Mouse (Mus musculus) stomach, embryonic 14.5 days (tissue): ENCODE measurements at regions not wholly inside any gene's neighbourhood (a gene's known extent, or its start where the extent isn't known, plus 50 kb on each side); places are given as distances from the start of the nearest gene placed in this dataset.

ENCODE experiments used
- ATAC-seq: fragments of 200-750 bp; cut with Nextera tagmentation; 2 replicates; pipeline ENCODE4 v1.8.0; 2017; ENCODE audit warnings: low read depth, moderate TSS enrichment; ENCODE audit not compliant: insufficient number of reproducible peaks, insufficient read depth, low FRiP score
- H3K27ac ChIP-seq: fragments of 300-500 bp; sonication (generic); 2 replicates; pipeline ENCODE4 v1.5.1; 2014; ENCODE audit warnings: mild to moderate bottlenecking, low read length, moderate library complexity, mixed read lengths
- H3K27me3 ChIP-seq: fragments of 300-500 bp; sonication (generic); 2 replicates; pipeline ENCODE4 v1.6.1; 2014; ENCODE audit warnings: low read length, control low read depth, mixed read lengths; ENCODE audit not compliant: control insufficient read depth, insufficient read depth
- H3K36me3 ChIP-seq: fragments of 300-500 bp; sonication (generic); 2 replicates; pipeline ENCODE4 v1.6.1; 2014; ENCODE audit warnings: mild to moderate bottlenecking, control low read depth, low read length, moderate library complexity, mixed read lengths; ENCODE audit not compliant: control insufficient read depth, insufficient read depth
- H3K4me1 ChIP-seq: fragments of 300-500 bp; sonication (generic); 2 replicates; pipeline ENCODE4 v1.6.1; 2014; ENCODE audit warnings: low read length, control low read depth, mixed read lengths; ENCODE audit not compliant: control insufficient read depth, insufficient read depth
- H3K4me2 ChIP-seq: fragments of 300-500 bp; sonication (generic); replicated peaks from 2 replicates; pipeline ENCODE4 v1.6.1; 2014; ENCODE audit warnings: low read depth, low read length, control low read depth
- H3K4me3 ChIP-seq: fragments of 300-500 bp; sonication (generic); 2 replicates; pipeline ENCODE4 v1.5.1; 2014; ENCODE audit warnings: low read depth, low read length, control low read depth
- H3K9ac ChIP-seq: fragments of 300-500 bp; sonication (generic); replicated peaks from 2 replicates; pipeline ENCODE4 v1.6.1; 2014; ENCODE audit warnings: low read depth, mild to moderate bottlenecking, control low read depth, low read length, moderate library complexity, mixed read lengths
- H3K9me3 ChIP-seq: fragments of 300-500 bp; sonication (generic); 2 replicates; pipeline ENCODE4 v1.6.1; 2016; ENCODE audit warnings: low read depth, low read length, control low read depth; ENCODE audit not compliant: control insufficient read depth
- WGBS: fragments of 180-500 bp; shearing (Covaris S2); extraction: QIAGEN DNeasy Blood & Tissue Kit; methylation state at CpG from one replicate; pipeline ENCODE4 v1.1.7; 2014; 5-methylcytosine and 5-hydroxymethylcytosine counted together

DNA sequence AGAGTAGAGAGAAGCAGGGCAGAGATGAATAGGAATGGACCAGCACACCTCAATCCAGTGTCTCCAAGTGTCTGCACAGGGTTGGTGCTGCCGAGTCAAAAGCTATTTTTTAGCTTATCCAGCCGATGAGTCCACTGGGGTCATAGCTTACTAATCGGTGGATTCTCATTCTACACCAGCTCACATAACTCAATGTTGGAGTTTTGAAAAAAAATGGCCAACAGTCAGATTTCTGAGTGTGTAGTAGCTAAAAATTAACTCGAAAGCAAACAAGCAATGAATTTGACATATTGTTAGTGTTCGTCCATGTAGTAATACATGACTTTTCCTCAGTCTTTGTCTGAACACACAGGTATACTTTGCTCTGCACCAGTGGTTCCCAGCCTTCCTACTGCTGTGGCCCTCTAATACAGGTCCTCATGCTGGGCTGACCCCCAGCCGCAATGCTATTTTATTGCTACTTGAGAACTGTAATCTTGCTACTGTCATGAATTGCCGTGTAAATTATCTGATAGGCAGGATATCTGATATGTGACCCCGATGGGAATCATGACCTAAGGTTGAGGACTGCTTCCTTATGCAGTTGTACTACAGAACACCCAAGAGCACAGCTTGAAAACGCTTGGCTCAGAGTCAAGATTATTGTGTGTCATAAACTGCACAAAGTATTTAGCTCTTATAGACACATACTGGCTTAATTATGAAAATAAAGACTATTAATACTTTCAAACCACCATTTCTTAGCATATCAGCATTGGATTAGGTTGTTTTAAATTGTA is 621.1 kb upstream of the Sall1 start:
- Histone ChIP-seq H3K9me3 (no peaks in the 10 kb centered on the region), H3K9ac (no peak overlapping the region), H3K27me3 (no peaks in the 10 kb centered on the region), H3K4me3 (no peak overlapping the region), H3K4me2 (no peak overlapping the region), H3K27ac (no peak overlapping the region), H3K4me1 (no peaks in the 10 kb centered on the region), H3K36me3 (no peaks in the 10 kb centered on the region)
- no peak for ATAC-seq
- 67% methylated on average over 9 of the region's 9 CpGs for WGBS

DNA sequence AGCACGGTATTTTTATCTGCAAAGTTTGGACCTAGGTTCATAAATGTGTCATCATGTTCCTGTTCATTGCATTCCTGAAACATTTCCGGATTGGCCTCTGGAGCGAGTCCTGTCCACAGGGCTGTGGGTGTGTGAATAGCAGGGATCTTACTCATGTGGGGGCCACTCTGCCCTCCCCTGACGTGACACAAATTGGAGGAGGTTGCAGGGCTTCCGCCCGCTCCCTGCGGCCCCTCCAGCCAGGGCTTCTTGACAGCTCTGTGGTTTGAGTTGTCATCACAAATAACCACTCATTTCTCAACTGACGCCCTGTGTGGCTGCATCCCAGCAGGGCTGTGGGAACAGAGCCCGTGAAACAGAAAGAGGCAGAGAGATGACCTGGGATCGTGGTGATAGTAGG is 619.9 kb upstream of the Sall1 start:
- no peak overlapping the region for H3K4me3 ChIP-seq
- no peaks in the 10 kb centered on the region for H3K4me1 ChIP-seq
- no peaks in the 10 kb centered on the region for H3K9me3 ChIP-seq
- H3K36me3 ChIP-seq = no peaks in the 10 kb centered on the region
- 66% methylated on average over 10 of the region's 10 CpGs for WGBS
- H3K4me2 ChIP-seq = no peak overlapping the region
- H3K27me3 ChIP-seq = no peaks in the 10 kb centered on the region
- H3K27ac ChIP-seq = no peak overlapping the region
- no peak for ATAC-seq
- H3K9ac ChIP-seq = no peak overlapping the region

DNA sequence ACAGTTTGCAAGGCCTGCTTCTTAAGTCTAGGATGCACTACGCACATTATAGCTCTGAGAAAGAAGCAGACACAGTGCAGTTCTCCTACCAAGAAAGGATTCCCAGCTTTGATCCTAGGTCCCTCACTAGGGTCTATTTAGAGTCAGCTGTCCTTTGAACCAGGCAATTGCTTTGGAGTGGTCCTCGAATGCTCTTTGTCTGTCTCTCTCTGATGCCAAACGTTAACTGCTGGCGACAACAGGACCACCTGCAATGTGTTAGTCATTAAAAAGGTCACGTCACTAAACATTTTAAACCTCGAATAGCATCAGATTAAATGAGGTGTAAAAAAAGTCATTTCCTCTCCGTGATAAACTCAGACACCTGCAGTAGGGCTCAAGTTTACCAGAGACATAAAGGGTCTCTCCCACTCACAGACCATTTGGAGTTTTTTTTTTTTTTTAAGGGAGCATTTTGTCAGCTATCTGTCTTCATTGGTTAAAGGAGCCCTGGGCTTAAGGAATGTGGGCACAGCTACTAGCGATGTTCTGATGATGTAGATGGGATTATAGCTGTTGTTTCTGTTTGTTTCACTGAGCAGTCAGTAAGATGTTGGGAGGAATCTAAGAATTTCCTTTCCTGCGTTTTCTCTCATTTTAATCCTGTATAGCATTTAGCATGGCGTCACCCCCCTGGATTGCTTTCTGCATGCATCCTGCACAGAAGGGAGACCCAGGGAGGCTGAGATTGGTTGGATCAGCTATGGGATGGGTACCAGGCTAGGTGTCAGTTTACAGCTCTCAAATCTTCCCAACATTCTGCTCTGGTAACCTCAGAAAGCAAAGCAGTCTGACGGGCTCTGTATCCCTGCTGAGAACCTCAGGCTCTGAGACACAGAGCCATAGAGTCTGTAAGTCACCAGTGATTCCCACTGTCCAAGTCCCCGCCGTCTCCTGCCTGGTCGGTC is 615.3 kb upstream of the Sall1 start:
- Histone ChIP-seq H3K4me3 (no peak overlapping the region), H3K4me2 (no peak overlapping the region), H3K27ac (no peak overlapping the region), H3K9me3 (no peaks in the 10 kb centered on the region), H3K9ac (no peak overlapping the region), H3K36me3 (no peaks in the 10 kb centered on the region), H3K27me3 (no peaks in the 10 kb centered on the region), H3K4me1 (0 out of 2 replicates have a peak, but pooled peaks cover 2% of the 10 kb centered on the region)
- 25% methylated on average over 14 of the region's 14 CpGs for WGBS
- ATAC-seq = no peak

DNA sequence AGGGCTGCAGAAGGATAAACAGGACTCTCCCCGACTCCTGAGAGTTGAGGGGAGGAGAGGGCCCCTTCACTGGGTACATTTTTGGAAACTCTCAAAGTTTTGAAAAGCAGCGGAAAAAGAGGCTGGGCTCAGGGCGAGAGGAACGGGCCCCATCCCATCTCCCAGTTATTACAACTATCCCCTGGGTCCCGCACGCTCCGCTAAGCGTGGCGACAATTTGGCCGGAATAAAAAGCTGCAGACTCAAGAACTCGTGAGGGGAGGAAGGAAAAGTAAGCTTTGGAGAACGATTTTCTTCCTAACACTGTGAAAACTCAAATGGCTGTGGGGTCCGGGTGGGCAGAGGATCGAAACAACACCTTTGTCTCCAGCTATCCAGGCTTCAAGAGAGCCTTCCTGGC is 611.4 kb upstream of the Sall1 start:
- Histone ChIP-seq H3K4me3 (no peak overlapping the region), H3K4me1 (0 out of 2 replicates have a peak, but pooled peaks cover 2% of the 10 kb centered on the region), H3K27me3 (no peaks in the 10 kb centered on the region), H3K9ac (no peak overlapping the region), H3K4me2 (no peak overlapping the region), H3K27ac (0 out of 2 replicates have a peak overlapping the region, but pooled peaks have one; percentile 39), H3K9me3 (no peaks in the 10 kb centered on the region), H3K36me3 (no peaks in the 10 kb centered on the region)
- WGBS = 74% methylated on average over 14 of the region's 14 CpGs
- ATAC-seq = no peak

DNA sequence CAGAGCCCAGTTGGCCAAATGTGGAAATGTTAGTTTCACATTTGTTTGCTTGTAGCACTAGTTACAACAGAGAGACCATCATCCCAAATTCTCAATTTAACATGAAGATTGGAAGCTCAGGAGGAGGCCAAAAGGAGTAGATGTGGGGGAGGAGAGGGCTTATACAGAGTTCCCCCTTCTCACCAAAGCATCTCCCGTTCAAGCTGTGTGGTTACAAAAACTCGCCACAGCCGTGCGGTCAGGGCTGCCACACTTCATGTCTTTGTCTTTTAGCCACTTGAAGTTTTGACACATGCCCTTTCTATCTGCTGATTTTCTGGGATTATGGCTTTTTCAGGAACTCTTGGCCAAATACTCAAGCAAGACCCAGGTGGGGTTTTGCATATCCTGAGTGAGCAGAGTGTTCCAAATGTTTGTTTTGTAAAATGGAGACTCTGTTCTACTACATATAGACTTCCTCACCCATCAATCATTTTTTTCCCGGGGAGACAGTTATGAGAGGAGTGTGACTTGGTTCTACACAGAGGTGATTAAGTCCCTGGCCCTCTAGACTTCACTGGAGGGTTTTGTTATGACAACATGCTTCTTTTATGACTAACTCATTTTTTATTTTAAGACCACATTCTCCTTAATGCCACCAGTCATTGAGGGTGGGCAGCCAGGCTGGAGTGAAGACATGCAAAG is 605.4 kb upstream of the Sall1 start:
- H3K9ac ChIP-seq = no peak overlapping the region
- no peaks in the 10 kb centered on the region for H3K9me3 ChIP-seq
- no peak overlapping the region for H3K4me2 ChIP-seq
- no peaks in the 10 kb centered on the region for H3K27me3 ChIP-seq
- no peak for ATAC-seq
- WGBS = 76% methylated on average over 5 of the region's 5 CpGs
- H3K27ac ChIP-seq = no peak overlapping the region
- no peaks in the 10 kb centered on the region for H3K36me3 ChIP-seq
- no peaks in the 10 kb centered on the region for H3K4me1 ChIP-seq
- H3K4me3 ChIP-seq = no peak overlapping the region

DNA sequence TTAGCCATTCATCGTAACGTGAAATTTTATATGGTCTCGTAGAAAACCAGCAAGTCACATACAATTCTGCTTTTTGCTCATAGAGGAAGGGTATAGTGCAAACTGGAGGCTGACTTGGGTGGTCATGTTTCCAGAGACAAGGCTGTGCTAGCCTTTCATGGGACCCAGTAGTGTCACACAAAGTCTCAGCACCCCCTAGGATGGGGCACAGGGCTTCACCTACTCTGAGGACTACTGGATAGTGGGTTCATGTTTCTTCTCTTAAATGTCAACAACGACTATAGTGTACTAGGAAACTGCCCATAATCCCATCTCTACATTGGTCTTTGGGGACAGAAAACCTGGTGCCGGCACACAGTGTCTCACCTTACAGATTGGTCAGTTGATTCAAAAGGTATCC is 603.0 kb upstream of the Sall1 start:
- no peak overlapping the region for H3K4me3 ChIP-seq
- no peak overlapping the region for H3K27ac ChIP-seq
- no peaks in the 10 kb centered on the region for H3K36me3 ChIP-seq
- H3K9me3 ChIP-seq = no peaks in the 10 kb centered on the region
- no peak for ATAC-seq
- H3K9ac ChIP-seq = no peak overlapping the region
- H3K27me3 ChIP-seq = no peaks in the 10 kb centered on the region
- H3K4me2 ChIP-seq = no peak overlapping the region
- H3K4me1 ChIP-seq = no peaks in the 10 kb centered on the region
- WGBS = 90% methylated on average over 5 of the region's 5 CpGs

DNA sequence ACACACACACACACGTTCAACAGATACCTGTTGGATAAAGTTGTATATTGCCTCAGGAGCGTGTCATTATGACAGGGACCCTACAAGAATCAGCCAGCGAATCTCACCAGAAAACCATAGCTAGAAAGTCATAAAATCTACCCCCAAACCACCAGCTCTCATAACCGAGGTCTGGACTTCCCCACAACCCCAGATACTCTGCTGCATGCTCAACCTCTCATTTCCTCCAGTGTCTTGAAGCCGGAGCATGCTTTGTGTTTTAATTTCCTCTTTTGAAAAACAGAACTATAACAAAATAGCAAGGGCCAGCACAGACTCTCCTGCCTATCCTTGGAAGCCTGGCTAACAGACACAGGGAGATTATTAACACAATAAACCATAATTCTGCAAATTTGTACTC is 597.4 kb upstream of the Sall1 start:
- H3K36me3 ChIP-seq = no peaks in the 10 kb centered on the region
- WGBS = 78% methylated on average over 5 of the region's 5 CpGs
- H3K27ac ChIP-seq = no peak overlapping the region
- H3K9ac ChIP-seq = no peak overlapping the region
- H3K4me2 ChIP-seq = no peak overlapping the region
- ATAC-seq = no peak
- no peaks in the 10 kb centered on the region for H3K9me3 ChIP-seq
- H3K4me1 ChIP-seq = no peaks in the 10 kb centered on the region
- H3K27me3 ChIP-seq = no peaks in the 10 kb centered on the region
- no peak overlapping the region for H3K4me3 ChIP-seq

DNA sequence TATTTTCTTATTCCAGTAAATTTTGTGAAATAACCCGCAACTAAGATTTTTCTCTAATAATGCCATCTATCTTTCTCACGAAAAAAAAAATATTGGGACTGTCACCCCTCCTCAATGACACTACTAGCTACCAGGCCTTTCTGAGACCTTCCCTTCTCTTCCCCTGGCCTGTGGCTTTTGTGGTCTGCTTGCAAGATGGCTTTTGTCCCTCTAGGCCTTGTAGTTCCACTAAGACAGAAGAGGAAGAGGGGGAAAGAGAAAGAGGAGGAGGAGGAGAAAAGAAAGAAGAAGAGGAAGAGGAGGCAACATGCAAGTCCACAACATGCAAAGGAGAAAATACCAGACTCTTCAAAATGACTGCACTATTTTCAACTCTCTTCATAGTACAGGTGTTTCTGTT is 590.9 kb upstream of the Sall1 start:
- 91% methylated on average over 2 of the region's 2 CpGs for WGBS
- no peak for ATAC-seq
- no peaks in the 10 kb centered on the region for H3K27me3 ChIP-seq
- H3K4me2 ChIP-seq = no peak overlapping the region
- no peaks in the 10 kb centered on the region for H3K4me1 ChIP-seq
- H3K27ac ChIP-seq = no peak overlapping the region
- H3K9ac ChIP-seq = no peak overlapping the region
- no peaks in the 10 kb centered on the region for H3K9me3 ChIP-seq
- H3K36me3 ChIP-seq = no peaks in the 10 kb centered on the region
- no peak overlapping the region for H3K4me3 ChIP-seq
